Mouse (Mus musculus) CD4-positive, CD25-positive, alpha-beta regulatory T cell, adult 9 weeks (primary cell): ENCODE measurements around the gene Nomo1. TPM values are rescaled to one million over a fixed set of nuclear protein-coding genes. Genes with fewer than 3 reads are reported as not detected.

ENCODE experiments used
- polyA plus RNA-seq: library from polyadenylated mRNA; unstranded; fragments of 100-300 nt; shearing (Covaris generic); gene quantifications from one replicate; pipeline ENCODE4 v1.2.1, GENCODE M21; 2017

Nomo1 gene
- 23.2 TPM for polyA plus RNA-seq

DNA sequence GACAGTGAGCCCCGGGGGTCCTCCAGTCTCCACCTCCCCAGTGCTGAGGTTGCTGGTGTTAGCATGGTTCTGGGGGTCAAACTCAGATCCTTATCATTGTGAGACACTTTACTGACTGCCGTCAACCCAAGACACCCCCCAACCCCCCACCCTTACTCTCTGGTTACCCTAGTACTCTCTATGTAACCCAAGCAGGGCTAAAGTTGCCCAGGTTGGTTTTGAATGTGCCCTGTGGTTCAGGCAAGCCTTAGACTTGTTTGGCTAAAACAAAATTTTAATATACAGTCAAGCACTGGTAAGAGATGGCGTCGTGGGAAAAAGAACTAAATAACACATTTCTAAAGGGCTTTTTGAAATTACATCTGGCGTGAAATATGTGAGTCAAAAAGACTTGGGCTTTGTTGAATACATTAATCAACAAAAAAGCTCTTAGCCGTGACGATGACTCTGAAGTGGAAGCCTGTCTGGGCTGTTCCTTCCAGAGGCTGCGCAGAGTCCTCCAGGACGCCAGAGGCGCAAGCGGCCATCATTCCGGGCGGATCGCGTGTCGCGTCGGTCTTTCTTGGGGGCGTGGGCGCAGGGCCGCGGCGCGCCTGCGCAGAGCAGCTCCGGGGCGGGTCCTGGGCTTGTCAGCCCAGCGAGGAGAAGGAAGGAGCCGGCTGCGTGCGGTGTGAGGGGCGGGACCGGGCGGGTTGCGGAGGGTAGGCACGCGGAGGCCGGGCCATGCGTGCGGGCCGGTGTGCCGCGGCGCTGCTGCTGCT, at the start of gene Nomo1:
Gene Nomo1 (plus strand): TSS at position 590 of the 761 bp plus-strand sequence.

DNA sequence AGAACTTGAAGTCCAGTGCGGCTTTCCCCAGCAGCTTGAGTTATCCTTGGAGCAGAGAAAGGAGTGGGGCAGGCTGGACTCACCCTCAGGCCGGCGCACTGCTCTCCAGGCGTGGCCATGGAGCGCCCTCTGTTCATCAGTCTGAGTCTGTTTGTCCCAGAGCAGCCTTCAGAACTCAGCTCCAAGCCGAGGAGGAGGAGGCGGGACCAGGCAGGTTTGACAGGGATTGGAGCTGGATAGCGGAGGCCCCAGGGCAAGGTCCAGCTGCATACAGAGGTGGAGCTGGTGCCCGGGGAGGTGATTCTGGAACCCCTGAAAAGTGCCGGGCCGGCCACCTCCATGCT, 3.4 kb upstream of the Nomo1 start, which contains the start of gene Abcc6:
Gene Abcc6 (minus strand): TSS at position 158 of the 344 bp plus-strand sequence.

DNA sequence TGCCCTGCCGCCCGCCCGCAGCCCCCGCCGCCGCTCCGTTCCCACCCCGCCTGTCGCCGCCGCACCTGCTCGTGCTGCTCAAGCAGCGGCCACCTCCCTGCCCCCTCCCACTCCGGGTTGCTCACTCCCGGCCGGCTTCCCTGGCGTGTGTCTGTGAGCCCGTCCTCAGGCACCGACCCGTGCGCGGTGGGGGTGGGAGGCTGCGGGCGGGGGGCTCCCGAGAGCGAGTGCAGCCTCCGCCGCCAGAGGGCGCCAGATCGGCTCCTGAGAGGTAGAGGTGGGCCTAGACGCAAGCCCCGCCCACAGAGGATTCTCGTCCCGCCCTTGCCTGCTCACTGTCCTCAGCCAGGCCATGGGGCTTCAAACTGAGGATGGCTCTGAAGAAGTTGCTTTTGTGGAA, 67.1 kb downstream of the Nomo1 start, which contains the start of gene Kcnj11:
Gene Kcnj11 (minus strand): TSS at position 202 of the 400 bp plus-strand sequence.

Other genes with a start within 250 kb of the Nomo1 start
- 0.07 TPM for gene Lmtk3, start 250.0 kb upstream of the Nomo1 start, polyA plus RNA-seq
- 3.8 TPM for gene Sult2b1, start 249.0 kb upstream of the Nomo1 start, polyA plus RNA-seq
- 25.0 TPM for gene Cyth2, start 219.1 kb upstream of the Nomo1 start, polyA plus RNA-seq
- gene Kcnj14, start 208.9 kb upstream of the Nomo1 start, polyA plus RNA-seq, result 0.11 TPM
- 43.8 TPM for gene Grwd1, start 202.8 kb upstream of the Nomo1 start, polyA plus RNA-seq
- 109 TPM for gene Kdelr1, start 160.9 kb upstream of the Nomo1 start, polyA plus RNA-seq
- gene Grin2d, start 155.3 kb upstream of the Nomo1 start, polyA plus RNA-seq, result 0.12 TPM
- 0.68 TPM for gene Syngr4, start 137.0 kb upstream of the Nomo1 start, polyA plus RNA-seq
- 9.2 TPM for gene Tmem143, start 136.8 kb upstream of the Nomo1 start, polyA plus RNA-seq
- gene Emp3, start 112.3 kb upstream of the Nomo1 start, polyA plus RNA-seq, result 777 TPM
- gene Ccdc114, start 109.6 kb upstream of the Nomo1 start, polyA plus RNA-seq, result 2.3 TPM
- gene Abcc6, start 3.4 kb upstream of the Nomo1 start, polyA plus RNA-seq, result not detected
- gene Kcnj11, start 67.1 kb downstream of the Nomo1 start, polyA plus RNA-seq, result not detected
- 0.16 TPM for gene Abcc8, start 146.3 kb downstream of the Nomo1 start, polyA plus RNA-seq
- not detected for gene Ush1c, start 204.8 kb downstream of the Nomo1 start, polyA plus RNA-seq
- gene Otog, start 207.3 kb downstream of the Nomo1 start, polyA plus RNA-seq, result not detected